Mouse (Mus musculus): Measurements from ENCODE around the gene Pip4k2b. TPM values are rescaled to one million over a fixed set of nuclear protein-coding genes. Genes with fewer than 3 reads are reported as not detected.
A peak's percentile ranks its signal among the peaks of the same experiment; 100 is the strongest.

Gene Pip4k2b
- polyA plus RNA-seq, 1 experiment from 2014 or later: 1.8 TPM

DNA sequence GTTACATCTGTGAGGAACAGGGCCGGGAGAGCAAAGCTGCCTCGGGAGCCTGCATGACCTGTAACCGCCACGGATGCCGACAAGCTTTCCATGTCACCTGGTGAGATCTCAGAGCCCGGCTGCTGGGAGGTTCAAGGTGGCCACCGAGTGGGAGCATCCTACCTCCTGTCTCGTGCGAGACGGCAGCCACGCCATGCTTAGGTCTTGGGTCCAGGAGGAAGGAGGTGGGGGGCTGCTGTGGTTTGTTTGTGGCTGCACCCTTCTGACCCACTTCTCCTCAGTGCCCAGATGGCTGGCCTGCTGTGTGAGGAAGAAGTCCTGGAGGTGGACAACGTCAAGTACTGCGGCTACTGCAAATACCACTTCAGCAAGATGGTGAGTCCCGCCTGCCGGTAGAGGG, 77.7 kb downstream of the Pip4k2b start:
- Histone ChIP-seq H3K36me3 (ENCODE audit: control insufficient read depth, insufficient read depth, low read length) (peaks cover 14% of the 10 kb centered on the region), H3K4me1 (replicated peaks; ENCODE audit: control insufficient read depth, insufficient read depth, low read length) (peaks cover 14% of the 10 kb centered on the region), H3K4me3 (ENCODE audit: low read depth, low read length) (no peak overlapping the region), H3K27me3 (ENCODE audit: control insufficient read depth, insufficient read depth, low read length) (peaks cover 6% of the 10 kb centered on the region), H3K9ac (ENCODE audit: low read length) (no peak overlapping the region), H3K4me2 (ENCODE audit: low read depth, low read length, severe bottlenecking) (no peak overlapping the region), H3K27ac (ENCODE audit: low read depth, low read length) (no peak overlapping the region), H3K9me3 (ENCODE audit: control insufficient read depth, low read length) (no peaks in the 10 kb centered on the region)
- ATAC-seq (replicated peaks; ENCODE audit: low FRiP score) (no peak), DNase-seq (ENCODE audit: low spot score) (peak; percentile 53)
- 95% methylated on average over 15 of the region's 15 CpGs for WGBS

DNA sequence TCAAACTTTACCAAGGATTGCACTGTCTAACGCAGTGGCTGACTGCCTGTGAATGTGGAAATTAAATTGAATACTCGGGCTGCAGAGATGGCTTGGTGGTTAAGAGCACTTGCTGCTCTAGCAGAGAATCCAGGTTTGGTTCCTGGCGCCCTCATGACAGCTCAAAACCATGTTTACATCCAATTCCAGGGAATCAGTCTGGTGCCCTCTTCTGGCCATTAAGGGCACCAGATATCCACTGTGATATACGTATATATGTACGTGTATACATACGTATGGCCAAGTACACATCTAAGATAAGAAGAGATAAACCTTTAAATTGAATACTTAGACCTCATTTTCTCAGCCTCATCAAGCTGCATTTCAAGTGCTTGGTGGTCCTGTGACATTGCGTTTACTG, 78.3 kb downstream of the Pip4k2b start:
- H3K4me2 ChIP-seq (ENCODE audit: low read depth, low read length, severe bottlenecking): no peak overlapping the region
- H3K4me1 ChIP-seq (replicated peaks; ENCODE audit: control insufficient read depth, insufficient read depth, low read length): peaks cover 18% of the 10 kb centered on the region
- H3K9me3 ChIP-seq (ENCODE audit: control insufficient read depth, low read length): no peaks in the 10 kb centered on the region
- 94% methylated on average over 7 of the region's 7 CpGs for whole genome bisulfite sequencing
- no peak overlapping the region for H3K27ac ChIP-seq (ENCODE audit: low read depth, low read length)
- DNase-seq (ENCODE audit: low spot score) (peak; percentile 44), ATAC-seq (replicated peaks; ENCODE audit: low FRiP score) (no peak)
- H3K36me3 ChIP-seq (ENCODE audit: control insufficient read depth, insufficient read depth, low read length): peaks cover 14% of the 10 kb centered on the region
- H3K4me3 ChIP-seq (ENCODE audit: low read depth, low read length): no peak overlapping the region
- H3K9ac ChIP-seq (ENCODE audit: low read length): no peak overlapping the region
- peaks cover 9% of the 10 kb centered on the region for H3K27me3 ChIP-seq (ENCODE audit: control insufficient read depth, insufficient read depth, low read length)

DNA sequence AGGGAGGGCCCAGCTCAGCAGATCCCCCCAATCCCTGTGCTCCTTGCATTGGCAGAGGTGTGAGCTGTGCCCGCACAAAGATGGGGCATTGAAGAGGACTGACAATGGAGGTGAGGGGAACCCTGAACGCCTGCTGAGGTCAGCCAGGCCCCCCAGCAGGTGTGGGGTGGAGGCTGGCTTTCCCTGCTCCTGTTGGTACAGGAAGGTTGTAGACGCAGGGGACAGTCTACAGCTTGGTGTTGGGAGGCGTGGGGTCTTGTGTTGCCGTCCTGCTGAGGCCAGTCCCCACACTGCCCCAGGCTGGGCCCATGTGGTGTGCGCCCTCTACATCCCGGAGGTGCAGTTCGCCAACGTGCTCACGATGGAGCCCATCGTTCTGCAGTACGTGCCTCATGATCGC, 79.1 kb downstream of the Pip4k2b start:
- peaks cover 14% of the 10 kb centered on the region for H3K36me3 ChIP-seq (ENCODE audit: control insufficient read depth, insufficient read depth, low read length)
- H3K27ac ChIP-seq (ENCODE audit: low read depth, low read length): no peak overlapping the region
- ATAC-seq (replicated peaks; ENCODE audit: low FRiP score) (no peak), DNase-seq (ENCODE audit: low spot score) (peak; percentile 39)
- H3K27me3 ChIP-seq (ENCODE audit: control insufficient read depth, insufficient read depth, low read length): peaks cover 14% of the 10 kb centered on the region
- no peaks in the 10 kb centered on the region for H3K9me3 ChIP-seq (ENCODE audit: control insufficient read depth, low read length)
- no peak overlapping the region for H3K4me2 ChIP-seq (ENCODE audit: low read depth, low read length, severe bottlenecking)
- no peak overlapping the region for H3K4me3 ChIP-seq (ENCODE audit: low read depth, low read length)
- H3K9ac ChIP-seq (ENCODE audit: low read length): no peak overlapping the region
- WGBS: 88% methylated on average over 13 of the region's 13 CpGs
- peaks cover 18% of the 10 kb centered on the region for H3K4me1 ChIP-seq (replicated peaks; ENCODE audit: control insufficient read depth, insufficient read depth, low read length)

Small RNAs within 50 kb of the gene (microRNA-seq; reads per million reads assigned to microRNA genes)
- gene Mir6927 (ENCODE audit: insufficient number of aligned reads): not detected
- not detected for gene Mir8102 (ENCODE audit: insufficient number of aligned reads)

Other genes starting within 250 kb of the Pip4k2b start
- gene 4933428G20Rik, start 244.4 kb downstream of the Pip4k2b start, polyA plus RNA-seq (2014; fragmentation: Nextera tagmentation; extraction: Ambion mirVana): 0.17 TPM in 1 of 2 replicates, not detected in the other
- 3.2 and 3.7 TPM in 2 replicates for gene Srcin1, start 168.5 kb downstream of the Pip4k2b start, polyA plus RNA-seq (2014; fragmentation: Nextera tagmentation; extraction: Ambion mirVana)
- 13.8 and 15.8 TPM in 2 replicates for gene Epop, start 115.0 kb downstream of the Pip4k2b start, polyA plus RNA-seq (2014; fragmentation: Nextera tagmentation; extraction: Ambion mirVana)
- gene Mllt6, start 81.3 kb downstream of the Pip4k2b start, polyA plus RNA-seq (2014; fragmentation: Nextera tagmentation; extraction: Ambion mirVana): 3.4 and 4.9 TPM in 2 replicates
- 13.5 and 14.0 TPM in 2 replicates for gene Cisd3, start 58.9 kb downstream of the Pip4k2b start, polyA plus RNA-seq (2014; fragmentation: Nextera tagmentation; extraction: Ambion mirVana)
- 24.2 and 25.9 TPM in 2 replicates for gene Pcgf2, start 44.2 kb downstream of the Pip4k2b start, polyA plus RNA-seq (2014; fragmentation: Nextera tagmentation; extraction: Ambion mirVana)
- gene Psmb3, start 41.3 kb downstream of the Pip4k2b start, polyA plus RNA-seq (2014; fragmentation: Nextera tagmentation; extraction: Ambion mirVana): 463 and 510 TPM in 2 replicates
- 16.3 and 19.5 TPM in 2 replicates for gene Cwc25, start 21.9 kb upstream of the Pip4k2b start, polyA plus RNA-seq (2014; fragmentation: Nextera tagmentation; extraction: Ambion mirVana)
- 0.44 TPM in 1 of 2 replicates, not detected in the other for gene 1700001P01Rik, start 31.2 kb upstream of the Pip4k2b start, polyA plus RNA-seq (2014; fragmentation: Nextera tagmentation; extraction: Ambion mirVana)
- gene Rpl23, start 37.7 kb upstream of the Pip4k2b start, polyA plus RNA-seq (2014; fragmentation: Nextera tagmentation; extraction: Ambion mirVana): 400 and 454 TPM in 2 replicates
- 77.6 and 77.8 TPM in 2 replicates for gene Lasp1, start 54.3 kb upstream of the Pip4k2b start, polyA plus RNA-seq (2014; fragmentation: Nextera tagmentation; extraction: Ambion mirVana)
- 13.3 and 17.7 TPM in 2 replicates for gene B230217C12Rik, start 96.1 kb upstream of the Pip4k2b start, polyA plus RNA-seq (2014; fragmentation: Nextera tagmentation; extraction: Ambion mirVana)
- 0.40 and 0.83 TPM in 2 replicates for gene Fbxo47, start 139.4 kb upstream of the Pip4k2b start, polyA plus RNA-seq (2014; fragmentation: Nextera tagmentation; extraction: Ambion mirVana)
- gene Plxdc1, start 241.7 kb upstream of the Pip4k2b start, polyA plus RNA-seq (2014; fragmentation: Nextera tagmentation; extraction: Ambion mirVana): 0.20 TPM in 1 of 2 replicates, not detected in the other

Data from forebrain, embryonic 11.5 days (tissue).